Mouse (Mus musculus): ENCODE measurements around the gene Cox7a1. TPM values are rescaled to one million over a fixed set of nuclear protein-coding genes. Genes with fewer than 3 reads are reported as not detected.
"Not testable (repeated sequence)": the region's sequence is repeated elsewhere in the genome, so short reads cannot be mapped to it uniquely, and the experiment has no call there.

Cox7a1 gene
- polyA plus RNA-seq, 1 experiment from 2014 or later = 13.8 TPM

DNA sequence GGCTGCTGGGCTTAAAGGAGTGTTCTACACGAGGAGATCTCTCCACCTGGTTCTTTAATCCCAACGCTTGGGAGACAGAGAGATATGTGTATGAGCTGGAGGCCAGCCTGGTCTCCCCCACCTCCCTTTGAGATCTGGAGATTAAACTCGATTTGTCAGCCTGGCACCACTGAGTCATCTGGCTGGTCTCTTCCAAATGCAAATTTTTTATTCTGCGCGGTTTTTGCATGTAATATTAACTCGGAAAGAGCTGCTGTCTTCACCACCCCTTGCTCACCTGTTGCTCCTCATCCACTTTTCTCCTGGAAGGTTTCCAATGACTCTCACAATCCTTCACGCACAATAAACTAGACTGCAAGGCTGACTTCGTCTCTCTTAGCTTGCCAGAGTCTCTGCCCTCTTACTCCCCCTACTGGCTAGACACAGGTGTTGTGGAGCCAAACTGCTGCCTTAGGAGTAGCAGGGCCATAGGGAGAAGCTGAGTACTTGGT is 14.6 kb downstream of the Cox7a1 start, which contains the start of gene Capns1:
Gene Capns1, minus strand, starts transcription at position 331 of the 491 bp plus-strand sequence.
- 0 out of 2 replicates have a peak, but pooled peaks have one; percentile 11 for ATAC-seq (ENCODE audit: low FRiP score, low TSS enrichment)
- peaks cover 19% of the 10 kb centered on the region for H3K4me1 ChIP-seq (ENCODE audit: insufficient read depth, low read length)
- 0 out of 2 replicates have a peak within 1 kb of the TSS, but pooled peaks have one; percentile 0 for H3K4me3 ChIP-seq (ENCODE audit: low read length)
- no peak within 1 kb of the TSS; the same call in 1 of the 2 replicates for H3K9ac ChIP-seq (replicated peaks; ENCODE audit: low read length)
- H3K27me3 ChIP-seq (ENCODE audit: insufficient read depth, low read length) = no peaks in the 10 kb centered on the region
- WGBS = 7% methylated on average over 8 of the region's 8 CpGs
- H3K36me3 ChIP-seq (ENCODE audit: insufficient read depth, low read length) = no peaks in the 10 kb centered on the region
- H3K9me3 ChIP-seq (ENCODE audit: low read length) = no peaks in the 10 kb centered on the region
- peak within 1 kb of the TSS; percentile 64 for H3K27ac ChIP-seq (ENCODE audit: low read length)
- peak within 1 kb of the TSS; percentile 28; the same call in 1 of the 2 replicates for H3K4me2 ChIP-seq (replicated peaks; ENCODE audit: low read depth, low read length)

GRCm38 (mm10) chr7:30199498-30200139 is 15.7 kb downstream of the Cox7a1 start:
- H3K4me2 ChIP-seq (replicated peaks; ENCODE audit: low read depth, low read length) = no peak overlapping the region
- no peaks in the 10 kb centered on the region for H3K9me3 ChIP-seq (ENCODE audit: low read length)
- no peak overlapping the region for H3K27ac ChIP-seq (ENCODE audit: low read length)
- H3K36me3 ChIP-seq (ENCODE audit: insufficient read depth, low read length) = no peaks in the 10 kb centered on the region
- ATAC-seq (ENCODE audit: low FRiP score, low TSS enrichment) = no peak
- 70% methylated on average over 18 of the region's 18 CpGs for WGBS
- H3K4me1 ChIP-seq (ENCODE audit: insufficient read depth, low read length) = peaks cover 18% of the 10 kb centered on the region
- no peak overlapping the region for H3K4me3 ChIP-seq (ENCODE audit: low read length)
- no peak overlapping the region for H3K9ac ChIP-seq (replicated peaks; ENCODE audit: low read length)
- no peaks in the 10 kb centered on the region for H3K27me3 ChIP-seq (ENCODE audit: insufficient read depth, low read length)

- H3K36me3 ChIP-seq (ENCODE audit: insufficient read depth, low read length) = no peaks in the 10 kb centered on the region
- no peaks in the 10 kb centered on the region for H3K27me3 ChIP-seq (ENCODE audit: insufficient read depth, low read length)
- H3K4me2 ChIP-seq (replicated peaks; ENCODE audit: low read depth, low read length) = no peak overlapping the region
- WGBS = 76% methylated on average over 5 of the region's 5 CpGs
- ATAC-seq (ENCODE audit: low FRiP score, low TSS enrichment) = no peak
- no peaks in the 10 kb centered on the region for H3K9me3 ChIP-seq (ENCODE audit: low read length)
- no peak overlapping the region for H3K4me3 ChIP-seq (ENCODE audit: low read length)
- H3K4me1 ChIP-seq (ENCODE audit: insufficient read depth, low read length) = peaks cover 15% of the 10 kb centered on the region
- H3K27ac ChIP-seq (ENCODE audit: low read length) = no peak overlapping the region
- H3K9ac ChIP-seq (replicated peaks; ENCODE audit: low read length) = no peak overlapping the region
These were observed 16.3 kb downstream of the Cox7a1 start for GRCm38 (mm10) chr7:30200200-30200599.

DNA sequence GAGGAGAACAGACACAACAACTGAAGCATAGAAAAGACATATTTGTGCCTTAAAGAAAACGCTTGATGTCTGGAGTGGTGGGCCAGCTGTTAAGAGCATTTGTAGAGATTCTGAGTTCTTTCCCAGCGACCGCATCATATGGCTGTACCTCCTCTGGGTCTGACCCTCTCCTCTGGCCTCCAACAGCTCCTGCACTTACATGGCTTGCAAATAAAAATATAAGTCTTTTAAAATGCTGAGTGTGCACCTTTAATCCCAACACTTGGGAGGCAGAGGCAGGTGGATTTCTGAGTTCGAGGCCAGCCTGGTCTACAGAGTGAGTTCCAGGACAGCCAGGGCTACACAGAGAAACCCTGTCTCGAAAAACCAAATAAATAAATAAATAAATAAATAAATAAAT is 16.7 kb downstream of the Cox7a1 start:
- H3K4me3 ChIP-seq (ENCODE audit: low read length); H3K9ac ChIP-seq (replicated peaks; ENCODE audit: low read length); H3K27ac ChIP-seq (ENCODE audit: low read length); H3K36me3 ChIP-seq (ENCODE audit: insufficient read depth, low read length); H3K4me2 ChIP-seq (replicated peaks; ENCODE audit: low read depth, low read length); H3K27me3 ChIP-seq (ENCODE audit: insufficient read depth, low read length); H3K9me3 ChIP-seq (ENCODE audit: low read length); ATAC-seq (ENCODE audit: low FRiP score, low TSS enrichment): not testable (repeated sequence)
- 89% methylated on average over 5 of the region's 5 CpGs for WGBS
- peaks cover 12% of the 10 kb centered on the region; the same call in 1 of the 2 replicates for H3K4me1 ChIP-seq (ENCODE audit: insufficient read depth, low read length)

DNA sequence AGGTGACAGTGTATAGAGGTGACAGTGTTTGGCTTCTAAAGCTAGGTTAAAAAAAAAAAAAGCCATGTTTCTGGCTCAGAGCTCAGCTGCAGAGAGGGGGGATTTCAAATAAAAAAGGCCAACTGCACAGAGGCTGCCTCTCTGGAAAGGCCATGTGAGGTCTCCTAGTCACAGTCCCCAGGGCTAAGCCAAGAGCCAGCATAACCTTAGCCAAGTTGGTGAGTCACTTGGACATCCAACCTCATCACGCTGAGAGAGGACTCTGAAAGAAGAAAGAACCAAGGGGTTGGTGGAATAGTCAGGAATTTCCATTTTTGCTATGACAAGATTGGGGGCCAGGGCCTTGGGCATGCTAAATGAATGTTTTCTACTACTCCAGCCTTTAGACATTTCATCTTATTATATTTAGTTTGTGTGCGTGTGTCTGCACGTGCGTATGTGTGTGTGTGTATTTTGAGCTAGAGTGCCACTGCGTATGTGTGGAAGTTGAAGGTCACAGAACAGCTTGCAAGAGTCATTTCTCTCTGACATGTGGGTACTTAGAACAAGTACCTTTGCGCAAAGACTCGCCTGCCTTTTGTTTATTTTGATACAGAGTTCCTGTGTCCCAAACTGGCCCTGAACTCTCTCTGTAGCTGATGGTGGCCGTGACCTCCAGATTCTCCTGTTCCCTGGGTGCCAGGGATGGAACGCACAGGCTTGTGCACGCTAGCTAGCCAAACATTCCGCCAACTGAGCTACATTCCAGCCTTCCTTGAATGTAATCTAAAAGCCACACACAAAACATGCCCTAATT is 19.1 kb downstream of the Cox7a1 start:
- ATAC-seq (ENCODE audit: low FRiP score, low TSS enrichment) = no peak
- 76% methylated on average over 11 of the region's 11 CpGs for WGBS
- Histone ChIP-seq H3K27me3 (ENCODE audit: insufficient read depth, low read length) (no peaks in the 10 kb centered on the region), H3K9me3 (ENCODE audit: low read length) (no peaks in the 10 kb centered on the region), H3K27ac (ENCODE audit: low read length) (no peak overlapping the region), H3K36me3 (ENCODE audit: insufficient read depth, low read length) (no peaks in the 10 kb centered on the region), H3K4me2 (replicated peaks; ENCODE audit: low read depth, low read length) (no peak overlapping the region), H3K9ac (replicated peaks; ENCODE audit: low read length) (no peak overlapping the region), H3K4me3 (ENCODE audit: low read length) (no peak overlapping the region), H3K4me1 (ENCODE audit: insufficient read depth, low read length) (peaks cover 7% of the 10 kb centered on the region; the same call in 1 of the 2 replicates)

DNA sequence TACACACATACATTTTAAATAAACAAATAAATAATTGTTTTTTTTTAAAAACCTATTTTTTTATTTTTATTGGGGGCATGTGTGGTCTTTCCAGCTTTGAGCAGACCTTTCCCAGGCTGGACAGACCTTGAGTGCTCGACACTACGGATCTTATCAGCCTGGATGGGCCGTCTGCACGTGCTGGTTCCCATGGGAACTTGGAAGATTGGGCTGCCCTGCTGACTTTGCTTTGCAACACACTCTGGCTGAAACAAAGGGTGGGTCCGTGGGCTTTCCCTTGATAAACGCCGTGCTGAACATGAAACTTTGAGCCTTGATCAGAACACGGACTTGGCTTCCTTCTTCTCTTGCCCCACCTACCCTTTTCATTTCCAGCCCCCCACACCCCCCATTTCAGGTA is 20.4 kb downstream of the Cox7a1 start:
- WGBS = 46% methylated on average over 8 of the region's 8 CpGs

DNA sequence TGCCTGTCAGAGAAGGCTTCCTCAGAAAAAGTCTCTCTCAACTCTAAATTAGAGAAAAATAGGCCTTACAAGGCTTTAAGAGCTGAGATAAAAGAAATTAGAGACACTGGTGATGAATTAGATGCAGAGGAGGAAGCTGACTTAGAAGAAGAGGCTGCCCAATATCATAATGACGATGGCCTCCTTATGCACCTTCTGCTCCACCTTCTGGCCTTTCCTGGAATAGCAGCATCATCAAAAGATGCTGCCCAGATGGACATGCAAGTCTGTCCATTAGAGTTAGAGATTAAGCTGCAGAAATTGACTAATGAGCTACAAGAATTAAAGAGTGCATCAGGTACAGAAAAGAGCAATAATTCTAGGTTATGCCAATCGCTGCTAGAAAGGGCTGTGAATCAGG is 21.4 kb downstream of the Cox7a1 start:
- Histone ChIP-seq H3K4me1 (ENCODE audit: insufficient read depth, low read length) (0 out of 2 replicates have a peak, but pooled peaks cover 2% of the 10 kb centered on the region), H3K27me3 (ENCODE audit: insufficient read depth, low read length) (no peaks in the 10 kb centered on the region), H3K9me3 (ENCODE audit: low read length) (no peaks in the 10 kb centered on the region), H3K4me3 (ENCODE audit: low read length) (no peak overlapping the region), H3K36me3 (ENCODE audit: insufficient read depth, low read length) (no peaks in the 10 kb centered on the region), H3K9ac (replicated peaks; ENCODE audit: low read length) (no peak overlapping the region), H3K27ac (ENCODE audit: low read length) (no peak overlapping the region), H3K4me2 (replicated peaks; ENCODE audit: low read depth, low read length) (no peak overlapping the region)
- ATAC-seq (ENCODE audit: low FRiP score, low TSS enrichment) = no peak
- WGBS = 3% methylated on average over 2 of the region's 2 CpGs

More for the DNA sequence above, 20.4 kb downstream of the Cox7a1 start:
- Histone ChIP-seq H3K27ac (ENCODE audit: low read length) (no peak overlapping the region), H3K4me2 (replicated peaks; ENCODE audit: low read depth, low read length) (no peak overlapping the region), H3K9ac (replicated peaks; ENCODE audit: low read length) (no peak overlapping the region), H3K27me3 (ENCODE audit: insufficient read depth, low read length) (no peaks in the 10 kb centered on the region), H3K4me1 (ENCODE audit: insufficient read depth, low read length) (0 out of 2 replicates have a peak, but pooled peaks cover 3% of the 10 kb centered on the region), H3K36me3 (ENCODE audit: insufficient read depth, low read length) (no peaks in the 10 kb centered on the region), H3K4me3 (ENCODE audit: low read length) (no peak overlapping the region), H3K9me3 (ENCODE audit: low read length) (no peaks in the 10 kb centered on the region)
- ATAC-seq (ENCODE audit: low FRiP score, low TSS enrichment) = no peak

DNA sequence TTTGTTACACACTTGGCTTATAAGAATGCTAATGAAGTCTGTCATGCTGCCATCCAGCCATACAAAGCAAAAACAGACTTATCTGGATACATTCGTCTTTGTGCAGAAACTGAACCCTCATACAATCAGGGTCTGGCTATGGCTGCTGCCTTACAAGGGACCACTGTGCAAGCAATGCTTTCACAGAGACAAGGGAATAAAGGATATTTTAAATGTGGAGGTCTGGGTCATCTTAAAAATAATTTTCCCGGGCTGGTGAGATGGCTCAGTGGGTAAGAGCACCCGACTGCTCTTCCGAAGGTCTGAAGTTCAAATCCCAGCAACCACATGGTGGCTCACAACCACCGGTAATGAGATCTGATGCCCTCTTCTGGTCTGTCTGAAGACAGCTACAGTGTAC is 22.4 kb downstream of the Cox7a1 start:
- not testable (repeated sequence) for ATAC-seq (ENCODE audit: low FRiP score, low TSS enrichment); H3K4me2 ChIP-seq (replicated peaks; ENCODE audit: low read depth, low read length)
- WGBS = 54% methylated on average over 5 of the region's 5 CpGs

GRCm38 (mm10) chr7:30211025-30211424 is 27.1 kb downstream of the Cox7a1 start:
- Histone ChIP-seq H3K36me3 (ENCODE audit: insufficient read depth, low read length) (no peaks in the 10 kb centered on the region), H3K4me1 (ENCODE audit: insufficient read depth, low read length) (no peaks in the 10 kb centered on the region), H3K9me3 (ENCODE audit: low read length) (no peaks in the 10 kb centered on the region), H3K27ac (ENCODE audit: low read length) (no peak overlapping the region), H3K27me3 (ENCODE audit: insufficient read depth, low read length) (no peaks in the 10 kb centered on the region), H3K9ac (replicated peaks; ENCODE audit: low read length) (no peak overlapping the region), H3K4me3 (ENCODE audit: low read length) (no peak overlapping the region), H3K4me2 (replicated peaks; ENCODE audit: low read depth, low read length) (no peak overlapping the region)
- 23% methylated on average over 4 of the region's 4 CpGs for WGBS
- no peak for ATAC-seq (ENCODE audit: low FRiP score, low TSS enrichment)

More for the DNA sequence above, 22.4 kb downstream of the Cox7a1 start:
- not testable (repeated sequence) for H3K27ac ChIP-seq (ENCODE audit: low read length); H3K4me3 ChIP-seq (ENCODE audit: low read length); H3K4me1 ChIP-seq (ENCODE audit: insufficient read depth, low read length); H3K9me3 ChIP-seq (ENCODE audit: low read length); H3K9ac ChIP-seq (replicated peaks; ENCODE audit: low read length); H3K36me3 ChIP-seq (ENCODE audit: insufficient read depth, low read length); H3K27me3 ChIP-seq (ENCODE audit: insufficient read depth, low read length)
